Mouse (Mus musculus): Measurements from ENCODE around the gene AY074887. TPM values are rescaled to one million over a fixed set of nuclear protein-coding genes. Genes with fewer than 3 reads are reported as not detected.

AY074887 gene
- polyA plus RNA-seq, 1 experiment from 2014 or later: 0.86 TPM

- WGBS: 72% methylated on average over 4 of the region's 4 CpGs
These were observed 30.9 kb downstream of the AY074887 start for GRCm38 (mm10) chr9:54919946-54920345.

GRCm38 (mm10) chr9:54918781-54919180 lies 32.0 kb downstream of the AY074887 start:
- H3K27me3 ChIP-seq (replicated peaks; ENCODE audit: control insufficient read depth, insufficient read depth, low read length): no peaks in the 10 kb centered on the region
- H3K9me3 ChIP-seq (ENCODE audit: control insufficient read depth, low read length): no peaks in the 10 kb centered on the region; the same call in 1 of the 2 replicates
- no peak overlapping the region for H3K9ac ChIP-seq (replicated peaks; ENCODE audit: low read depth, low read length)
- H3K27ac ChIP-seq (ENCODE audit: low read length): no peak overlapping the region
- no peak overlapping the region for H3K4me3 ChIP-seq (replicated peaks; ENCODE audit: low read length)
- ATAC-seq: no peak
- WGBS: 95% methylated on average over 5 of the region's 5 CpGs
- H3K4me1 ChIP-seq (replicated peaks; ENCODE audit: control insufficient read depth, insufficient read depth, low read length): peaks cover 5% of the 10 kb centered on the region
- H3K4me2 ChIP-seq (ENCODE audit: low read length): no peak overlapping the region
- H3K36me3 ChIP-seq (ENCODE audit: control insufficient read depth, insufficient read depth): no peaks in the 10 kb centered on the region

More at GRCm38 (mm10) chr9:54919946-54920345, 30.9 kb downstream of the AY074887 start:
- no peak for ATAC-seq
- no peaks in the 10 kb centered on the region for H3K27me3 ChIP-seq (replicated peaks; ENCODE audit: control insufficient read depth, insufficient read depth, low read length)
- no peak overlapping the region for H3K4me2 ChIP-seq (ENCODE audit: low read length)
- H3K27ac ChIP-seq (ENCODE audit: low read length): no peak overlapping the region
- no peaks in the 10 kb centered on the region; the same call in 1 of the 2 replicates for H3K9me3 ChIP-seq (ENCODE audit: control insufficient read depth, low read length)
- H3K36me3 ChIP-seq (ENCODE audit: control insufficient read depth, insufficient read depth): no peaks in the 10 kb centered on the region
- no peak overlapping the region for H3K9ac ChIP-seq (replicated peaks; ENCODE audit: low read depth, low read length)
- H3K4me3 ChIP-seq (replicated peaks; ENCODE audit: low read length): no peak overlapping the region
- peaks cover 5% of the 10 kb centered on the region for H3K4me1 ChIP-seq (replicated peaks; ENCODE audit: control insufficient read depth, insufficient read depth, low read length)

GRCm38 (mm10) chr9:54918191-54918590 lies 32.6 kb downstream of the AY074887 start:
- Histone ChIP-seq H3K4me1 (replicated peaks; ENCODE audit: control insufficient read depth, insufficient read depth, low read length) (peaks cover 5% of the 10 kb centered on the region), H3K9ac (replicated peaks; ENCODE audit: low read depth, low read length) (no peak overlapping the region), H3K4me2 (ENCODE audit: low read length) (no peak overlapping the region), H3K4me3 (replicated peaks; ENCODE audit: low read length) (no peak overlapping the region), H3K9me3 (ENCODE audit: control insufficient read depth, low read length) (no peaks in the 10 kb centered on the region; the same call in 1 of the 2 replicates), H3K36me3 (ENCODE audit: control insufficient read depth, insufficient read depth) (0 out of 2 replicates have a peak, but pooled peaks cover 1% of the 10 kb centered on the region), H3K27me3 (replicated peaks; ENCODE audit: control insufficient read depth, insufficient read depth, low read length) (no peaks in the 10 kb centered on the region), H3K27ac (ENCODE audit: low read length) (no peak overlapping the region)
- WGBS: 73% methylated on average over 2 of the region's 2 CpGs
- ATAC-seq: no peak

DNA sequence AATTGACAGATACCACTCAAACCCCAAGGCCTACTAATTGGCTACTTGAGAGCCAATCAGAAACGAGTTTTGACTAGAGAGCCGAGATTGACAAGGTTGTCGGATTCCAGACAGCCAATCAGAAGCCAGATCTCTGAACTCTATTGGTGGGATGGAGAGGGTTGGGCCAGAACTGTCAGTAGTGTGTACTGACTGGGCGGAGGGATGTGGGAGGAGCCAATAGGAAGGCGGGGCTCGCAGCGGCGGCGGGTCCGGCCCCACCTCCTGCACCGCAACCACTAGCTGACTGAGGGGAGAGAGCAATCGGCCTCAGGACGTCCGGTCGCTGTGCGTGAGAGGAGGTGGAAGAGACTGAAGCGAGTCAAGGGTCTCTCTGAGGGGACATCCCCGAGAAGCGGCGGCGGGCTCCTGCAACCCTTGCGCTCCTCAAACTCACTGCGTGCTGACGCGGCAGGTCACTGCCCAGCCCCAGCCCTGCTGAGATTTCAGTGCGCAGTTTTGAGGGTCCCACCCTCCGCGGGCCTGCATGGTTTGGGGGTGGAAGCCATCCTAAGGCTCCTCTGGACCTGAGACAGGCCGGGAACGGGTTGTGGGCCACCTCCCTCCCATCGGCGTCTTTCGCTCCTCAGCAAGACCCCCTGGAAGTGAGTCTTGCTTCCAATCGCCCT lies 33.7 kb downstream of the AY074887 start, which contains the start of gene Hykk:
Gene Hykk (plus strand): TSS at position 274 of the 668 bp plus-strand sequence.
- Histone ChIP-seq H3K36me3 (ENCODE audit: control insufficient read depth, insufficient read depth) (0 out of 2 replicates have a peak, but pooled peaks cover 3% of the 10 kb centered on the region), H3K4me2 (ENCODE audit: low read length) (peak within 1 kb of the TSS; percentile 94), H3K4me3 (replicated peaks; ENCODE audit: low read length) (peak within 1 kb of the TSS; percentile 60), H3K9me3 (ENCODE audit: control insufficient read depth, low read length) (no peaks in the 10 kb centered on the region; the same call in 1 of the 2 replicates), H3K27ac (ENCODE audit: low read length) (no peak within 1 kb of the TSS), H3K9ac (replicated peaks; ENCODE audit: low read depth, low read length) (peak within 1 kb of the TSS; percentile 72), H3K27me3 (replicated peaks; ENCODE audit: control insufficient read depth, insufficient read depth, low read length) (no peaks in the 10 kb centered on the region), H3K4me1 (replicated peaks; ENCODE audit: control insufficient read depth, insufficient read depth, low read length) (peaks cover 5% of the 10 kb centered on the region)
- peak; percentile 99 for ATAC-seq
- under 1% methylated on average over 34 of the region's 34 CpGs for WGBS

DNA sequence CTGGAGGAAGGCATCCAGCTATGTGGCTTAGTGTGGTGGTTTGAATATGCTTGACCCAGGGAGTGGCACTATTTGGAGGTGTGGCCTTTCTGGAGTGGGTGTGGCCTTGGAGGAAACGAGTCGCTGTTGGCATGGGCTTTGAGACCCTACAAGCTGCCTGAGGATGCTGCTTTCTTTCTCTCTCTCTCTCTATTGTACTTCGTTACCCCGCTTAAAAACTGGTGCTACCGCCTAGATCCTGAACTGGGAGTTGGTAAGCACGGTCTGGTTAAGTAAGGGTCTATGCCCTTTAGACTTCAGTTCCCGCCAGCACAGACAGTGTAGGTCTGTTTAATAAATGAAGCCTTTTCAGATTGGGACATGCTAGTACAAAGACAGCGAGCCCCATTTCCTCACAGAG lies 34.4 kb downstream of the AY074887 start:
- H3K27ac ChIP-seq (ENCODE audit: low read length): no peak overlapping the region
- H3K4me1 ChIP-seq (replicated peaks; ENCODE audit: control insufficient read depth, insufficient read depth, low read length): peaks cover 5% of the 10 kb centered on the region
- H3K9ac ChIP-seq (replicated peaks; ENCODE audit: low read depth, low read length): no peak overlapping the region
- H3K36me3 ChIP-seq (ENCODE audit: control insufficient read depth, insufficient read depth): peaks cover 5% of the 10 kb centered on the region; the same call in 1 of the 2 replicates
- no peak; the same call in 1 of the 2 replicates for ATAC-seq
- no peak overlapping the region; the same call in 1 of the 2 replicates for H3K4me3 ChIP-seq (replicated peaks; ENCODE audit: low read length)
- peak overlapping the region; percentile 94 for H3K4me2 ChIP-seq (ENCODE audit: low read length)
- no peaks in the 10 kb centered on the region; the same call in 1 of the 2 replicates for H3K9me3 ChIP-seq (ENCODE audit: control insufficient read depth, low read length)
- 62% methylated on average over 8 of the region's 8 CpGs for WGBS
- H3K27me3 ChIP-seq (replicated peaks; ENCODE audit: control insufficient read depth, insufficient read depth, low read length): no peaks in the 10 kb centered on the region

- WGBS: 76% methylated on average over 7 of the region's 7 CpGs
- H3K27ac ChIP-seq (ENCODE audit: low read length): no peak overlapping the region
- H3K4me2 ChIP-seq (ENCODE audit: low read length): no peak overlapping the region
- no peaks in the 10 kb centered on the region; the same call in 1 of the 2 replicates for H3K9me3 ChIP-seq (ENCODE audit: control insufficient read depth, low read length)
- no peaks in the 10 kb centered on the region for H3K27me3 ChIP-seq (replicated peaks; ENCODE audit: control insufficient read depth, insufficient read depth, low read length)
- H3K9ac ChIP-seq (replicated peaks; ENCODE audit: low read depth, low read length): no peak overlapping the region
- H3K4me1 ChIP-seq (replicated peaks; ENCODE audit: control insufficient read depth, insufficient read depth, low read length): peaks cover 5% of the 10 kb centered on the region
- ATAC-seq: no peak
- H3K36me3 ChIP-seq (ENCODE audit: control insufficient read depth, insufficient read depth): peaks cover 5% of the 10 kb centered on the region; the same call in 1 of the 2 replicates
- no peak overlapping the region for H3K4me3 ChIP-seq (replicated peaks; ENCODE audit: low read length)
These were observed 35.2 kb downstream of the AY074887 start for GRCm38 (mm10) chr9:54915576-54915975.

- Histone ChIP-seq H3K9me3 (ENCODE audit: control insufficient read depth, low read length) (no peaks in the 10 kb centered on the region), H3K36me3 (ENCODE audit: control insufficient read depth, insufficient read depth) (peaks cover 34% of the 10 kb centered on the region), H3K27me3 (replicated peaks; ENCODE audit: control insufficient read depth, insufficient read depth, low read length) (no peaks in the 10 kb centered on the region), H3K4me2 (ENCODE audit: low read length) (no peak overlapping the region), H3K27ac (ENCODE audit: low read length) (no peak overlapping the region), H3K9ac (replicated peaks; ENCODE audit: low read depth, low read length) (no peak overlapping the region), H3K4me3 (replicated peaks; ENCODE audit: low read length) (no peak overlapping the region), H3K4me1 (replicated peaks; ENCODE audit: control insufficient read depth, insufficient read depth, low read length) (no peaks in the 10 kb centered on the region)
- ATAC-seq: no peak
- WGBS: 94% methylated on average over 5 of the region's 5 CpGs
These were observed 41.4 kb downstream of the AY074887 start for GRCm38 (mm10) chr9:54909446-54909845.

Other genes starting within 250 kb of the AY074887 start
- gene Wdr61, start 216.5 kb downstream of the AY074887 start, polyA plus RNA-seq (2015; fragmentation: Nextera tagmentation; extraction: Ambion mirVana): 115 and 126 TPM in 2 replicates
- 44.7 and 55.4 TPM in 2 replicates for gene Crabp1, start 186.2 kb downstream of the AY074887 start, polyA plus RNA-seq (2015; fragmentation: Nextera tagmentation; extraction: Ambion mirVana)
- 53.5 and 60.9 TPM in 2 replicates for gene Ireb2, start 87.2 kb downstream of the AY074887 start, polyA plus RNA-seq (2015; fragmentation: Nextera tagmentation; extraction: Ambion mirVana)
- gene Hykk, start 33.7 kb downstream of the AY074887 start, polyA plus RNA-seq (2015; fragmentation: Nextera tagmentation; extraction: Ambion mirVana): 1.5 and 1.6 TPM in 2 replicates
- gene Psma4, start 208 bp downstream of the AY074887 start, polyA plus RNA-seq (2015; fragmentation: Nextera tagmentation; extraction: Ambion mirVana): 287 and 291 TPM in 2 replicates
- 0.85 and 1.2 TPM in 2 replicates for gene Chrna5, start 29.9 kb upstream of the AY074887 start, polyA plus RNA-seq (2015; fragmentation: Nextera tagmentation; extraction: Ambion mirVana)
- 3.1 and 5.1 TPM in 2 replicates for gene Chrna3, start 75.6 kb upstream of the AY074887 start, polyA plus RNA-seq (2015; fragmentation: Nextera tagmentation; extraction: Ambion mirVana)
- gene Chrnb4, start 97.8 kb upstream of the AY074887 start, polyA plus RNA-seq (2015; fragmentation: Nextera tagmentation; extraction: Ambion mirVana): 0.35 and 0.41 TPM in 2 replicates
- gene Ube2q2, start 197.9 kb upstream of the AY074887 start, polyA plus RNA-seq (2015; fragmentation: Nextera tagmentation; extraction: Ambion mirVana): 36.0 and 39.7 TPM in 2 replicates

All from forebrain, embryonic 16.5 days (tissue).